Mouse (Mus musculus): ENCODE data around the gene Bag2. TPM values are rescaled to one million over a fixed set of nuclear protein-coding genes. Genes with fewer than 3 reads are reported as not detected.

Gene Bag2
- polyA plus RNA-seq, 1 experiment from 2014 or later, result 20.8 TPM

DNA sequence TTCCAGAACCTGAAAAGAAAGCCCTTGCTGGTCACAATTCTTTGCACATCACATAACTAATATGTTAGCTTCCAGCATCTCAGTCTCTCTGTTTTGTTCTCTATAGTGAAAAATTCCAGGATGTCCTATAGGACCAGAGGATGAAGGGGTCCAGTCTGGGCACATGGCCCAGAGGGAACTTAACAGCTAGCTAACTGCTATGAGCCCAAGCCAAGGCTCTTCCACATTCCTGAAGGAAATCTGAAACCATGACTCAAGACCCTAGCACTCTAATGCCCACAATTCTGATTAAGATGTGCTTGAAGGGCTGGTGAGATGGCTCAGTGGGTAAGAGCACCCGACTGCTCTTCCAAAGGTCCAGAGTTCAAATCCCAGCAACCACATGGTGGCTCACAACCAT is 40.0 kb downstream of the Bag2 start:
- Histone ChIP-seq H3K9me3 (no peaks in the 10 kb centered on the region), H3K27me3 (replicated peaks) (no peaks in the 10 kb centered on the region), H3K4me3 (no peak overlapping the region), H3K4me2 (replicated peaks) (no peak overlapping the region), H3K36me3 (no peaks in the 10 kb centered on the region), H3K27ac (no peak overlapping the region), H3K9ac (no peak overlapping the region), H3K4me1 (peaks cover 5% of the 10 kb centered on the region)
- no peak for ATAC-seq (ENCODE audit: low FRiP score, low read depth)
- WGBS, result 97% methylated on average over 1 of the region's 1 CpGs

DNA sequence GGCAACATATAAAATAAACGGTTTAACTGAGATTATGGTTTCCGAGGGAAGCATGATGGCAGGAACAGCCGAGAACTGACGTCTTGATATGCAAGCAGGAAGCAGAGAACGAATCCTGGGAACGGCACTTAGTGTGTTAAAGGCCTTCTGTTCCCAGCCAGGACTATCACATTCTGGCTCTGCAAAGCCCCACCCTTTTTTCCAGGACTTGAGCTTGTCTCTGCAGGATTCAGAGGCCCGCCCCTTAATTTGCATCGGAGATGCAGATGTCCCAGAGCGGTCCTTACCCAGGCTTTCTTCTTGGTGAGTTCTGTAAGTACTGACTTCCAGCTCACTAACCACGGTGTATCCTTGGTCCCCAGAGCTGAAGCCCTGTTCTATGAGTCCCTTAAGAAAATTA is 42.8 kb downstream of the Bag2 start:
- no peaks in the 10 kb centered on the region for H3K36me3 ChIP-seq
- ATAC-seq (ENCODE audit: low FRiP score, low read depth), result 0 out of 2 replicates have a peak, but pooled peaks have one; percentile 26
- H3K9me3 ChIP-seq, result no peaks in the 10 kb centered on the region
- no peak overlapping the region for H3K27ac ChIP-seq
- no peaks in the 10 kb centered on the region for H3K4me1 ChIP-seq
- H3K9ac ChIP-seq, result no peak overlapping the region
- WGBS, result 7% methylated on average over 10 of the region's 10 CpGs
- H3K4me3 ChIP-seq, result no peak overlapping the region
- no peaks in the 10 kb centered on the region for H3K27me3 ChIP-seq (replicated peaks)
- peak overlapping the region; percentile 29 for H3K4me2 ChIP-seq (replicated peaks)

DNA sequence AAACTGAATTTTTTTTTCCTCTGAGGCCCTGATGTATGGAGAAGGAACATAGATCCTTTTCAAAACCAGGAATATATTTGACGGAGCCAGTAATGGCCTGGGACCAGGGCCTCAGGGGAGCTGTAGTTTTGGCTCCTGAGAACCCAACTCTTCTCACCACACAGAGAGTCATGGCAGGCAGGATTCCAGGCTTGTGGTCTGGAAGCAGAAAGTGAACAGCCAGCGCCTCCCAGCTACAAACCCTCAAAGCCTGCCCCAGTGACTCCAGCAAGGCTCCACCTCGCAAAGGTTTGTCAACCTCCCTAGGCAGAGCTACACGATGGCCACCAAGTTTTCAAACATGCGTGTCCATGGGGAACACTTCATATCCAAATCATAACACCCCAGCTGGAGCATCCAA is 45.6 kb downstream of the Bag2 start:
- no peak for ATAC-seq (ENCODE audit: low FRiP score, low read depth)
- no peak overlapping the region for H3K9ac ChIP-seq
- WGBS, result 90% methylated on average over 5 of the region's 5 CpGs
- no peak overlapping the region for H3K4me3 ChIP-seq
- H3K4me2 ChIP-seq (replicated peaks), result no peak overlapping the region
- H3K27ac ChIP-seq, result no peak overlapping the region
- H3K27me3 ChIP-seq (replicated peaks), result no peaks in the 10 kb centered on the region
- no peaks in the 10 kb centered on the region for H3K36me3 ChIP-seq
- no peaks in the 10 kb centered on the region for H3K9me3 ChIP-seq
- no peaks in the 10 kb centered on the region for H3K4me1 ChIP-seq

DNA sequence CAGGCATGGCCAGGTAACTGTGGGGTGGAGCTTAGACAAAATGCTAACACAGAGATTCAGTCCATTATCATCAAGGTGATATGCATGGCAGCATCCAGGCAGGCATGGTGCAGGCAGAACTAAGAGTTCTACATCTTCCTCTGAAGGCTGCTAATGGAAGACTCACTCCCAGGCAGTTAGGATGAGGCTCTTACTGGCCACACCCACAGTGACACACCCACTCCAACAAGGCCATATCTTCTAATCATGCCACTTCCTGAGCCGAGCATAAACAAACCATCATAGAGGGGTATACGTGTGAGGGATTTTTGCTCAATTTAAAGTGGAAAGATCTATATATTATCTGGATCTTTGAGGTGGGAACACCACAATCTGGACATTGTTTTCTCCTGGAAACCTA is 48.0 kb downstream of the Bag2 start:
- Histone ChIP-seq H3K4me2 (replicated peaks) (no peak overlapping the region), H3K36me3 (no peaks in the 10 kb centered on the region), H3K4me3 (no peak overlapping the region), H3K27ac (no peak overlapping the region), H3K27me3 (replicated peaks) (no peaks in the 10 kb centered on the region), H3K4me1 (no peaks in the 10 kb centered on the region), H3K9me3 (no peaks in the 10 kb centered on the region), H3K9ac (no peak overlapping the region)
- WGBS, result 89% methylated on average over 2 of the region's 2 CpGs
- no peak for ATAC-seq (ENCODE audit: low FRiP score, low read depth)

DNA sequence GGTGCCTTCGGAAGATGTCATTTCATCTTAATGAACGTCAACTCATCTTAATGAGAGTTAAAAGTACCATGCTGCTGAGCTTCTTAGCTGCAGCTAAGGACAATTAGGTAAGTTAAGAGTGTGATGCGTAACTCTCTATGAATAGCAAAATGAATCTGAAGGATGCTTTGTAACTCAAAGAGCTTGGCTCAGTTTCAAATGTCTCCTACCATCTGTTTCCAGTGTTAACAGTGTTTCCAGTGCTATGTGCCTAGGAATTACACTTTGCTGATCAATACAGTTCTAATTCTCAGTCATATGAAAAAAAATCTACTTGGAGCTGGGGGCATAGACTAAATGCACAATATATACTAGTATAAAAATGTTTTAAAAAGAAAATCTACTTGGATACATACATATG is 56.4 kb downstream of the Bag2 start:
- Histone ChIP-seq H3K27me3 (replicated peaks) (no peaks in the 10 kb centered on the region), H3K4me3 (no peak overlapping the region), H3K4me1 (no peaks in the 10 kb centered on the region), H3K27ac (no peak overlapping the region), H3K36me3 (no peaks in the 10 kb centered on the region), H3K4me2 (replicated peaks) (no peak overlapping the region), H3K9me3 (no peaks in the 10 kb centered on the region), H3K9ac (no peak overlapping the region)
- WGBS, result 88% methylated on average over 3 of the region's 3 CpGs
- no peak for ATAC-seq (ENCODE audit: low FRiP score, low read depth)

DNA sequence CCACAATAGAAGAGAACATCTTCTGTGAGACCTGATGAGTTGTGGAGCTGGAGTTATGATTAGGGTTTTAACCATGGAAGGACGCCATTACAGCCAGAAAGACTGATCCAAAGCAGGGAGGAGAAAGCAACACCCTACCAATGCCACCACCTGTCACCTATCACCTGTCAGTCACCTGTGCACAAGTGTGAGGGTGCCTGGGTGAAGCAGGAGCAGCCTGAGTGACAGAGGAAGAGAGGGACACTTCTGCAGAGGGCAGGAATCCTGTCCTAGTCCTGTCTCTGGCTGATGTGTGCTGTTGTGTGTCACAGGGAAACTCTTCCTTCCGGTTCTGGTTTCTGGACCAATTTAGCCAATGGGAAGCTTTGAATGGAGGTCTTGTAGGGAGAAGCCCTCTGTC is 61.6 kb downstream of the Bag2 start:
- no peak overlapping the region for H3K4me3 ChIP-seq
- ATAC-seq (ENCODE audit: low FRiP score, low read depth), result no peak
- H3K27ac ChIP-seq, result no peak overlapping the region
- H3K9me3 ChIP-seq, result no peaks in the 10 kb centered on the region
- no peaks in the 10 kb centered on the region for H3K36me3 ChIP-seq
- 83% methylated on average over 2 of the region's 2 CpGs for WGBS
- no peaks in the 10 kb centered on the region for H3K4me1 ChIP-seq
- no peak overlapping the region for H3K4me2 ChIP-seq (replicated peaks)
- no peaks in the 10 kb centered on the region for H3K27me3 ChIP-seq (replicated peaks)
- no peak overlapping the region for H3K9ac ChIP-seq

Other genes with a start within 250 kb of the Bag2 start
- gene Prim2, start 88.0 kb downstream of the Bag2 start, polyA plus RNA-seq (2016; fragmentation: Nextera tagmentation; extraction: Ambion mirVana), result 30.5 and 32.2 TPM in 2 replicates
- gene Rab23, start 37.9 kb downstream of the Bag2 start, polyA plus RNA-seq (2016; fragmentation: Nextera tagmentation; extraction: Ambion mirVana), result 29.1 and 29.7 TPM in 2 replicates
- 43.5 and 47.6 TPM in 2 replicates for gene Zfp451, start 56.8 kb upstream of the Bag2 start, polyA plus RNA-seq (2016; fragmentation: Nextera tagmentation; extraction: Ambion mirVana)
- 5.1 and 6.1 TPM in 2 replicates for gene Bend6, start 150.0 kb upstream of the Bag2 start, polyA plus RNA-seq (2016; fragmentation: Nextera tagmentation; extraction: Ambion mirVana)
- gene Dst, start 150.4 kb upstream of the Bag2 start, polyA plus RNA-seq (2016; fragmentation: Nextera tagmentation; extraction: Ambion mirVana), result 42.8 and 49.1 TPM in 2 replicates

All from neural tube, embryonic 12.5 days (tissue).